Mouse (Mus musculus): ENCODE measurements around the gene Cgnl1. TPM values are rescaled to one million over a fixed set of nuclear protein-coding genes. Genes with fewer than 3 reads are reported as not detected.

Gene Cgnl1
- polyA plus RNA-seq (2015; fragmentation: Nextera tagmentation; extraction: Ambion mirVana), result 33.8 and 37.9 TPM in 2 replicates

GRCm38 (mm10) chr9:71770991-71771767, at the start of gene Cgnl1:
Cgnl1 (minus strand) TSS chr9:71771602.
- peak within 1 kb of the TSS; percentile 88 for H3K4me2 ChIP-seq (ENCODE audit: low read length)
- H3K9me3 ChIP-seq (replicated peaks; ENCODE audit: low read length), result no peaks in the 10 kb centered on the region
- peak within 1 kb of the TSS; percentile 88 for H3K27ac ChIP-seq
- DNase-seq (ENCODE audit: low spot score), result peak; percentile 90
- H3K9ac ChIP-seq (ENCODE audit: low read depth, low read length), result peak within 1 kb of the TSS; percentile 89
- H3K27me3 ChIP-seq (ENCODE audit: insufficient read depth, low read length), result no peaks in the 10 kb centered on the region
- WGBS, result under 1% methylated on average over 63 of the region's 67 CpGs
- no peaks in the 10 kb centered on the region for H3K36me3 ChIP-seq (ENCODE audit: insufficient read depth, low read length)
- peak; percentile 88 for ATAC-seq (replicated peaks; ENCODE audit: low FRiP score, low read depth)
- TF ChIP-seq CTCF (IDR thresholded peaks at IDR 0.05; ENCODE audit: low read depth), result peak; percentile 54
- H3K4me3 ChIP-seq (replicated peaks; ENCODE audit: low read depth, low read length), result peak within 1 kb of the TSS; percentile 81
- peaks cover 27% of the 10 kb centered on the region for H3K4me1 ChIP-seq (replicated peaks; ENCODE audit: insufficient read depth, low read length)

GRCm38 (mm10) chr9:71818453-71818852, 47.1 kb upstream of the Cgnl1 start:
- no peak overlapping the region for H3K27ac ChIP-seq
- no peaks in the 10 kb centered on the region for H3K4me1 ChIP-seq (replicated peaks; ENCODE audit: insufficient read depth, low read length)
- H3K9me3 ChIP-seq (replicated peaks; ENCODE audit: low read length), result no peaks in the 10 kb centered on the region
- no peak overlapping the region for H3K4me2 ChIP-seq (ENCODE audit: low read length)
- ATAC-seq (replicated peaks; ENCODE audit: low FRiP score, low read depth) (no peak), DNase-seq (ENCODE audit: low spot score) (no peak)
- no peaks in the 10 kb centered on the region for H3K36me3 ChIP-seq (ENCODE audit: insufficient read depth, low read length)
- TF ChIP-seq CTCF (IDR thresholded peaks at IDR 0.05; ENCODE audit: low read depth), result no peak
- H3K27me3 ChIP-seq (ENCODE audit: insufficient read depth, low read length), result no peaks in the 10 kb centered on the region
- H3K9ac ChIP-seq (ENCODE audit: low read depth, low read length), result no peak overlapping the region
- H3K4me3 ChIP-seq (replicated peaks; ENCODE audit: low read depth, low read length), result no peak overlapping the region
- 89% methylated on average over 7 of the region's 7 CpGs for WGBS

GRCm38 (mm10) chr9:71816121-71816520, 44.7 kb upstream of the Cgnl1 start:
- 42% methylated on average over 3 of the region's 3 CpGs for WGBS
- Histone ChIP-seq H3K27me3 (ENCODE audit: insufficient read depth, low read length) (no peaks in the 10 kb centered on the region), H3K9ac (ENCODE audit: low read depth, low read length) (no peak overlapping the region), H3K27ac (no peak overlapping the region), H3K9me3 (replicated peaks; ENCODE audit: low read length) (no peaks in the 10 kb centered on the region), H3K4me2 (ENCODE audit: low read length) (no peak overlapping the region), H3K36me3 (ENCODE audit: insufficient read depth, low read length) (no peaks in the 10 kb centered on the region), H3K4me1 (replicated peaks; ENCODE audit: insufficient read depth, low read length) (0 out of 2 replicates have a peak, but pooled peaks cover 5% of the 10 kb centered on the region), H3K4me3 (replicated peaks; ENCODE audit: low read depth, low read length) (no peak overlapping the region)
- no peak for DNase-seq (ENCODE audit: low spot score)
- no peak for TF ChIP-seq CTCF (IDR thresholded peaks at IDR 0.05; ENCODE audit: low read depth)
- ATAC-seq (replicated peaks; ENCODE audit: low FRiP score, low read depth), result no peak

GRCm38 (mm10) chr9:71813565-71813964, 42.2 kb upstream of the Cgnl1 start:
- no peak overlapping the region for H3K4me3 ChIP-seq (replicated peaks; ENCODE audit: low read depth, low read length)
- TF ChIP-seq CTCF (IDR thresholded peaks at IDR 0.05; ENCODE audit: low read depth), result no peak
- H3K4me2 ChIP-seq (ENCODE audit: low read length), result no peak overlapping the region
- no peaks in the 10 kb centered on the region for H3K36me3 ChIP-seq (ENCODE audit: insufficient read depth, low read length)
- DNase-seq (ENCODE audit: low spot score) (no peak), ATAC-seq (replicated peaks; ENCODE audit: low FRiP score, low read depth) (no peak)
- no peak overlapping the region for H3K27ac ChIP-seq
- H3K27me3 ChIP-seq (ENCODE audit: insufficient read depth, low read length), result no peaks in the 10 kb centered on the region
- 0 out of 2 replicates have a peak, but pooled peaks cover 6% of the 10 kb centered on the region for H3K4me1 ChIP-seq (replicated peaks; ENCODE audit: insufficient read depth, low read length)
- H3K9ac ChIP-seq (ENCODE audit: low read depth, low read length), result no peak overlapping the region
- WGBS, result 82% methylated on average over 3 of the region's 3 CpGs
- H3K9me3 ChIP-seq (replicated peaks; ENCODE audit: low read length), result no peaks in the 10 kb centered on the region

GRCm38 (mm10) chr9:71812914-71813313, 41.5 kb upstream of the Cgnl1 start:
- H3K4me3 ChIP-seq (replicated peaks; ENCODE audit: low read depth, low read length), result no peak overlapping the region
- DNase-seq (ENCODE audit: low spot score) (no peak), ATAC-seq (replicated peaks; ENCODE audit: low FRiP score, low read depth) (no peak)
- no peaks in the 10 kb centered on the region for H3K27me3 ChIP-seq (ENCODE audit: insufficient read depth, low read length)
- 58% methylated on average over 4 of the region's 4 CpGs for WGBS
- no peak overlapping the region for H3K4me2 ChIP-seq (ENCODE audit: low read length)
- TF ChIP-seq CTCF (IDR thresholded peaks at IDR 0.05; ENCODE audit: low read depth), result no peak
- no peak overlapping the region for H3K27ac ChIP-seq
- no peak overlapping the region for H3K9ac ChIP-seq (ENCODE audit: low read depth, low read length)
- 0 out of 2 replicates have a peak, but pooled peaks cover 6% of the 10 kb centered on the region for H3K4me1 ChIP-seq (replicated peaks; ENCODE audit: insufficient read depth, low read length)
- H3K9me3 ChIP-seq (replicated peaks; ENCODE audit: low read length), result no peaks in the 10 kb centered on the region
- no peaks in the 10 kb centered on the region for H3K36me3 ChIP-seq (ENCODE audit: insufficient read depth, low read length)

GRCm38 (mm10) chr9:71812402-71812801, 41.0 kb upstream of the Cgnl1 start:
- 40% methylated on average over 4 of the region's 4 CpGs for WGBS
- no peak overlapping the region for H3K4me3 ChIP-seq (replicated peaks; ENCODE audit: low read depth, low read length)
- ATAC-seq (replicated peaks; ENCODE audit: low FRiP score, low read depth) (no peak; the same call in 1 of the 2 replicates), DNase-seq (ENCODE audit: low spot score) (no peak)
- no peaks in the 10 kb centered on the region for H3K36me3 ChIP-seq (ENCODE audit: insufficient read depth, low read length)
- H3K4me2 ChIP-seq (ENCODE audit: low read length), result no peak overlapping the region
- no peak overlapping the region for H3K27ac ChIP-seq
- 0 out of 2 replicates have a peak, but pooled peaks cover 6% of the 10 kb centered on the region for H3K4me1 ChIP-seq (replicated peaks; ENCODE audit: insufficient read depth, low read length)
- H3K9me3 ChIP-seq (replicated peaks; ENCODE audit: low read length), result no peaks in the 10 kb centered on the region
- H3K27me3 ChIP-seq (ENCODE audit: insufficient read depth, low read length), result no peaks in the 10 kb centered on the region
- peak; percentile 55; the same call in 1 of the 2 replicates for TF ChIP-seq CTCF (IDR thresholded peaks at IDR 0.05; ENCODE audit: low read depth)
- H3K9ac ChIP-seq (ENCODE audit: low read depth, low read length), result no peak overlapping the region

Measured in kidney, postnatal 0 days (tissue).